Mouse (Mus musculus): ENCODE results near the gene Dis3l2. TPM values are rescaled to one million over a fixed set of nuclear protein-coding genes. Genes with fewer than 3 reads are reported as not detected.

The Dis3l2 gene
- polyA plus RNA-seq, 1 experiment from 2014 or later = 16.6 TPM

DNA sequence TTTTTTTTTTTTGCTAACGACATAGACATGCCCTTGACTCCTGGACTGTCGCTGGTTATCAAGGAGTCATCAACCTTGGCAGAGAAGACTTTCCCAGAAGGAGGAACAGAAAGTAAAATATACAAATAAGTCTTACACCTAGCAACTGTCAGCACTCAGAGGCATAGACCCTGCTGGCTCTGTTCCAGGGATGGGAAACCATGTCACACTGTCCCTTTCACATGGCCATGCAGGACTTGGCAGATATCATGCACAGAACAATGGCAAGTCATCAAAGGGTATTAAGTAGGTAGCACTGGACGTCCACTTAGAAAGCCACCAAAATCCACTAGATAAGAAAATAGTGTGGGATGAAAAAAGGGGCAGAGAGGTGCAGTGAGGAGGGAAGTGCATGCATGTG is 46.5 kb downstream of the Dis3l2 start:
- 55% methylated on average over 3 of the region's 3 CpGs for WGBS
- no peak for ATAC-seq (replicated peaks; ENCODE audit: extremely low read depth, insufficient read depth, low FRiP score)
- no peak overlapping the region for H3K4me2 ChIP-seq (ENCODE audit: low read depth, low read length)
- peaks cover 7% of the 10 kb centered on the region for H3K36me3 ChIP-seq (ENCODE audit: control insufficient read depth, insufficient read depth)
- H3K9ac ChIP-seq (ENCODE audit: low read length) = no peak overlapping the region
- no peak overlapping the region for H3K27ac ChIP-seq (ENCODE audit: low read length)
- H3K4me1 ChIP-seq (ENCODE audit: control insufficient read depth, insufficient read depth, low read length) = no peaks in the 10 kb centered on the region
- no peaks in the 10 kb centered on the region for H3K27me3 ChIP-seq (ENCODE audit: control insufficient read depth, insufficient read depth, low read length)
- H3K4me3 ChIP-seq (ENCODE audit: low read length) = no peak overlapping the region
- H3K9me3 ChIP-seq (replicated peaks; ENCODE audit: control insufficient read depth, low read length) = no peaks in the 10 kb centered on the region

DNA sequence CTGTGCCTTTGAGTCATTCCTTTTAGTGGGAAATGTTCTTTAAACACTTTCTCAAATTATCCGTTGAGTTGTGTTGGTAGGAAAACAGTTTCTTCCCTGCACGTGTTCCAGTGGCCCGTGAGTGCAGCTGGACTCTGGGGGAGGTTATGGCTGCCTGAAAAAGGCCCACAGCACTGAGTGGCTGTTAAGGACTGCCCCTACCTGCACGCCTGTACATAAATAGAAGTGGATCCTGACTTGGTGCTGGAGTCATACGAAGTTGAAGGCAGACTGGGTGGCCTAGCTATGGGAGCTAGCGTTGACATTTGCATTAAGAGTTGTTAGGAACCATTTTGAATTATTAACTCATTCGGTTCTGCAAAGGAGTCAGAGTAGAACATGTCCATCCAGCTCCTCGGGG is 49.8 kb downstream of the Dis3l2 start:
- H3K9ac ChIP-seq (ENCODE audit: low read length) = no peak overlapping the region
- no peak overlapping the region for H3K4me2 ChIP-seq (ENCODE audit: low read depth, low read length)
- H3K27me3 ChIP-seq (ENCODE audit: control insufficient read depth, insufficient read depth, low read length) = no peaks in the 10 kb centered on the region
- no peak overlapping the region for H3K4me3 ChIP-seq (ENCODE audit: low read length)
- H3K4me1 ChIP-seq (ENCODE audit: control insufficient read depth, insufficient read depth, low read length) = no peaks in the 10 kb centered on the region
- no peak overlapping the region for H3K27ac ChIP-seq (ENCODE audit: low read length)
- ATAC-seq (replicated peaks; ENCODE audit: extremely low read depth, insufficient read depth, low FRiP score) = no peak
- no peaks in the 10 kb centered on the region for H3K9me3 ChIP-seq (replicated peaks; ENCODE audit: control insufficient read depth, low read length)
- 76% methylated on average over 8 of the region's 8 CpGs for WGBS
- H3K36me3 ChIP-seq (ENCODE audit: control insufficient read depth, insufficient read depth) = no peaks in the 10 kb centered on the region

DNA sequence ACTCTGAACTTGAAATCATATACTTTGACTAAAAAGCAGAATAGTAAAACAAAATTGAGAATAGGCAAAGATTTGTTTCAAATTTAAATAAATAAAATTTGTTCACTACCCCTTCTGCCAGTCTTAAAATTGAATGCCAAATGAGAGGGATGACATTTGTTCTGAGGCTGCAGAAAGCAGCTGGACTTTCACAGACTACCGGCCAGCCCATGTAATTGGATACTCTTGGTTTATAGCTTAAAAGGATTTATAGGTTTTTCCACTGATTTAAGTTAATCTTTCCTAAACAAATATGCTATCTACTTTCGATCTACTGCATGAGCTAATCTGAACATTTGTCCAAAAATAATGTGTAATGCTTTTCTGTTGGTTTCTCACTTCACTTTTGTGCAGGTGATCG is 50.7 kb downstream of the Dis3l2 start:
- no peaks in the 10 kb centered on the region for H3K9me3 ChIP-seq (replicated peaks; ENCODE audit: control insufficient read depth, low read length)
- H3K4me3 ChIP-seq (ENCODE audit: low read length) = no peak overlapping the region
- no peaks in the 10 kb centered on the region for H3K27me3 ChIP-seq (ENCODE audit: control insufficient read depth, insufficient read depth, low read length)
- no peak for ATAC-seq (replicated peaks; ENCODE audit: extremely low read depth, insufficient read depth, low FRiP score)
- no peaks in the 10 kb centered on the region for H3K36me3 ChIP-seq (ENCODE audit: control insufficient read depth, insufficient read depth)
- no peaks in the 10 kb centered on the region for H3K4me1 ChIP-seq (ENCODE audit: control insufficient read depth, insufficient read depth, low read length)
- 84% methylated on average over 3 of the region's 3 CpGs for WGBS
- no peak overlapping the region for H3K4me2 ChIP-seq (ENCODE audit: low read depth, low read length)
- no peak overlapping the region for H3K27ac ChIP-seq (ENCODE audit: low read length)
- H3K9ac ChIP-seq (ENCODE audit: low read length) = no peak overlapping the region

DNA sequence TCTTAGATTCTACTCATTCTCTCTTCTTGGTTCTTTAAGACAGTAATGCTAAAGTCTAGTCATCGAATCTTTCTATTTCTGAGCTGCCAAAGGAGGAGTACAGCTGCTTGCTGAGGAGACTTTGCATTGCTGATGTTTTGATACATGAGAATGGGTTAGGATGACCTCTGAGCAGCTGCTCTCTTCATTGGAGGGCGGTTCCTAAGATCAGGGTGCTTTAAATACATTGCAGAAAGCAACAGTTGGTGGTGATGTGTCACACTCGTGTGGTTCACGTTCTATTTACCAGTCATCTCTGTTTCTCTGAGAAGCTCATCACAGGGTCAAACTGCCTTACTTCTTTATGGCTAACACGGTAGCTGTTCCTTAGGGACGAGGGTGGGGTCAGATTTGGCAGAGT is 54.5 kb downstream of the Dis3l2 start:
- Histone ChIP-seq H3K9me3 (replicated peaks; ENCODE audit: control insufficient read depth, low read length) (no peaks in the 10 kb centered on the region), H3K4me2 (ENCODE audit: low read depth, low read length) (no peak overlapping the region), H3K36me3 (ENCODE audit: control insufficient read depth, insufficient read depth) (no peaks in the 10 kb centered on the region; the same call in 1 of the 2 replicates), H3K9ac (ENCODE audit: low read length) (no peak overlapping the region), H3K27me3 (ENCODE audit: control insufficient read depth, insufficient read depth, low read length) (no peaks in the 10 kb centered on the region), H3K4me1 (ENCODE audit: control insufficient read depth, insufficient read depth, low read length) (no peaks in the 10 kb centered on the region), H3K27ac (ENCODE audit: low read length) (no peak overlapping the region), H3K4me3 (ENCODE audit: low read length) (no peak overlapping the region)
- no peak for ATAC-seq (replicated peaks; ENCODE audit: extremely low read depth, insufficient read depth, low FRiP score)
- 72% methylated on average over 6 of the region's 6 CpGs for WGBS

DNA sequence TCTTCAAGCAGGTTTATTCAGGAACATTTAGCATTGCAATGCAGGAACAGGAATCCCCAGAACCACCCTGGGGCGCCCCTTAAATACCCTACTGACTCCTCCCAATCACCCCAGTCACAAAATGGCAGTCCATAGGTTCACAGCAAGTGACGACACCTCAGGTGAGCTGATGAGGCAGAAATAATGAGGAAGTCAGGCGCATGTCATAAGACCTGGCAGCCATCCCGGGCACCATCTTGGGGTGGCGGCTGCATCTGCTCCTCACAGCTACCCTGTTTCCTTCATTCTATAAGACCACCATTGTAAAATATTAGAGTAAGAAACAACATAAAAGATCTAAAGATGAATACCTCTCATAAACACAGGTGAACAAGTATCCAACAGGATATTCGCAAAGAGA is 58.6 kb downstream of the Dis3l2 start:
- Histone ChIP-seq H3K4me1 (ENCODE audit: control insufficient read depth, insufficient read depth, low read length) (no peaks in the 10 kb centered on the region), H3K4me3 (ENCODE audit: low read length) (no peak overlapping the region), H3K27me3 (ENCODE audit: control insufficient read depth, insufficient read depth, low read length) (no peaks in the 10 kb centered on the region), H3K4me2 (ENCODE audit: low read depth, low read length) (no peak overlapping the region), H3K36me3 (ENCODE audit: control insufficient read depth, insufficient read depth) (no peaks in the 10 kb centered on the region; the same call in 1 of the 2 replicates), H3K9me3 (replicated peaks; ENCODE audit: control insufficient read depth, low read length) (no peaks in the 10 kb centered on the region), H3K9ac (ENCODE audit: low read length) (no peak overlapping the region), H3K27ac (ENCODE audit: low read length) (no peak overlapping the region)
- no peak for ATAC-seq (replicated peaks; ENCODE audit: extremely low read depth, insufficient read depth, low FRiP score)
- WGBS = 93% methylated on average over 6 of the region's 6 CpGs

DNA sequence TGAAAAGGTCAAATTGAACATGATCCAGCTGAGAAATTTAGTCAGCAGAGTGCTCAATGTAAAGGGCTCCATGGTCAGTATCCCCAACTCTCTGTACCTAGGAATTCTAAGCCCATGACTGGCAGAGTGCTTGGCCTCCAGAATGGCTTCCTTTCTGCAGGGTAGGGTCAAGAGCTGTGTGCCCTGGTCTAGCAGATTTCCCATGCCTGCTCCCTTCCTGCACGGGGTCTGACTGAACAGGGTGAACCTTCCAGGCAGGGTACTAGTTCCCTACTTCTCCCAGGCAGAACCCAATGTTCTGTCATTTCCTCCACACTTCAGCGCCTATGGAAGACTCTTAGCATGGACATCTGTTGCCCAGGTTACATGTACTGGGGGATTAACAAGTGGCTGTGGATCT is 97.6 kb downstream of the Dis3l2 start:
- Histone ChIP-seq H3K9me3 (replicated peaks; ENCODE audit: control insufficient read depth, low read length) (no peaks in the 10 kb centered on the region), H3K4me2 (ENCODE audit: low read depth, low read length) (no peak overlapping the region), H3K27ac (ENCODE audit: low read length) (no peak overlapping the region), H3K4me1 (ENCODE audit: control insufficient read depth, insufficient read depth, low read length) (no peaks in the 10 kb centered on the region), H3K27me3 (ENCODE audit: control insufficient read depth, insufficient read depth, low read length) (no peaks in the 10 kb centered on the region), H3K4me3 (ENCODE audit: low read length) (no peak overlapping the region), H3K36me3 (ENCODE audit: control insufficient read depth, insufficient read depth) (no peaks in the 10 kb centered on the region), H3K9ac (ENCODE audit: low read length) (no peak overlapping the region)
- 96% methylated on average over 2 of the region's 2 CpGs for WGBS
- no peak for ATAC-seq (replicated peaks; ENCODE audit: extremely low read depth, insufficient read depth, low FRiP score)

DNA sequence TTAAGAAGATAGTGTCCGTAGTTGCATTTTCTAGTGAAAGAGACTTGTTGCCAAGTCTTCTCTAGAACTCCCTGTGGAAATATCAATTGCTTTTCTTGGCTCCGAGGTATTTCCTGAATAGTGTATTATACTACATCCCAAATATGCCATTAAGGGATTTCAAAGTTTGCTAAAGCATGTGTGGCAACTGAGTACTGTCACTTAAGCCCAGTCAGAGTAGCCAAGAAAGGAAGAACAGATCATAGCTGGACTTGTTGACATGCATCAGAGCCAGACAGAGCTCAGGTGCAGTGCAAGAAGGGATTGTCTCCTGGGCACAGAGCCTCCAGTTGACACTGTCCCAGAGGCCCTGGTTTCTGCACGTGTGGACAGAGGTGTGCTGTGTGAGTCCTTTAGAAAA is 108.1 kb downstream of the Dis3l2 start:
- ATAC-seq (replicated peaks; ENCODE audit: extremely low read depth, insufficient read depth, low FRiP score) = no peak
- Histone ChIP-seq H3K9ac (ENCODE audit: low read length) (no peak overlapping the region), H3K27me3 (ENCODE audit: control insufficient read depth, insufficient read depth, low read length) (no peaks in the 10 kb centered on the region), H3K4me3 (ENCODE audit: low read length) (no peak overlapping the region), H3K4me2 (ENCODE audit: low read depth, low read length) (no peak overlapping the region), H3K27ac (ENCODE audit: low read length) (no peak overlapping the region), H3K36me3 (ENCODE audit: control insufficient read depth, insufficient read depth) (no peaks in the 10 kb centered on the region), H3K4me1 (ENCODE audit: control insufficient read depth, insufficient read depth, low read length) (no peaks in the 10 kb centered on the region), H3K9me3 (replicated peaks; ENCODE audit: control insufficient read depth, low read length) (no peaks in the 10 kb centered on the region)
- 50% methylated on average over 3 of the region's 3 CpGs for WGBS

DNA sequence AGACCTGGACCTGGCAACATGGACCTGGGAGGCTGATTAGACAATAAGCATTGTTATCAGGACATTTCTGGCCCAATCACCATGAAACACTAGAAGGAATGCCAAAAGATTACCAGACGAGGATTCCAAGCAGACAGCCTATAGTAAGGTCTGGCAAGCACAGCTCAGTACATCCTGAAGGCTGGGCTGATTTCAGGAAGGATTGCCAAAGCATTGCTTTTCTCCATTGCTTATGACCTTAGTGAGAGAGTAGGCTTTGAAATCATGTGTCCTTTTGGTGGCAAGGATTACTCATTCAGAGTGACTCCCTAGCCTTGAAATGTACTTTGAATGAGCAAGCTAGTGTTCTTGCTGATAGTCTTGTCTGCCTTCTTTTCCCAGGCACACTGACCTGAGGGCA is 118.7 kb downstream of the Dis3l2 start:
- no peak overlapping the region for H3K4me3 ChIP-seq (ENCODE audit: low read length)
- no peaks in the 10 kb centered on the region; the same call in 1 of the 2 replicates for H3K36me3 ChIP-seq (ENCODE audit: control insufficient read depth, insufficient read depth)
- H3K4me2 ChIP-seq (ENCODE audit: low read depth, low read length) = no peak overlapping the region
- H3K27ac ChIP-seq (ENCODE audit: low read length) = no peak overlapping the region
- ATAC-seq (replicated peaks; ENCODE audit: extremely low read depth, insufficient read depth, low FRiP score) = no peak
- 16% methylated on average over 1 of the region's 1 CpGs for WGBS
- H3K4me1 ChIP-seq (ENCODE audit: control insufficient read depth, insufficient read depth, low read length) = no peaks in the 10 kb centered on the region
- H3K9ac ChIP-seq (ENCODE audit: low read length) = no peak overlapping the region
- no peaks in the 10 kb centered on the region for H3K27me3 ChIP-seq (ENCODE audit: control insufficient read depth, insufficient read depth, low read length)
- no peaks in the 10 kb centered on the region for H3K9me3 ChIP-seq (replicated peaks; ENCODE audit: control insufficient read depth, low read length)

DNA sequence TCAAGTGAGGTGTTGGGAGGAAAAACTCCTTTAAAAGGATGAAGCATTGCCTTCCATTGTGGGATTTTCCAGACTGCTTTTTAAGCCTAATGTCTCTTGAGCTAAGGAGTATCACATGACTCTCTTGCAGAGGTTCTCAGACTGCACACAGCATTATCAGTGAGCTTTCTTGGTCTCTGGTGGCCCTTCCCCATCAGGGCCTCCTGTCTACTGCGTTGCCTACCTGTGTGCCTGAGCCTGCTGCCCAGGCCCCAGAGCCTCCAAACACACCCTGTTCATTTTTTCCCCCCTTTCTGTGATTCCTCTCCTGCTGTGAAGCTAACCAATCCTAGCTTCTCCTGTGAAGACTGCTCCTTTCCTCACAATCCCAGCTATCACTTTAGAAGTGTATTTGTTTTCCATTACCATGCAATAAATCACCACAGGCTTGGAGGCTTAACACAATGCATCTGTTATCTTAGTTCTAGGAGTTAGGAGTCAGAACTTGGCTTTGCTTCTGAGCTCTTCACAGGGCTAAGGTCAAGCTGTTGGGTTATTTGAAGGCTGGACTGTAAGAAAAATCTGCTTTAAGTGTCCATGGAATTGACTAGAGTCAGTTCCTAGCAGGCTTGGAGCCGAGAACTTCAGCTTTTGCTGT is 130.9 kb downstream of the Dis3l2 start:
- no peak for ATAC-seq (replicated peaks; ENCODE audit: extremely low read depth, insufficient read depth, low FRiP score)
- H3K36me3 ChIP-seq (ENCODE audit: control insufficient read depth, insufficient read depth) = no peaks in the 10 kb centered on the region
- H3K4me3 ChIP-seq (ENCODE audit: low read length) = no peak overlapping the region
- H3K4me2 ChIP-seq (ENCODE audit: low read depth, low read length) = no peak overlapping the region
- H3K9ac ChIP-seq (ENCODE audit: low read length) = no peak overlapping the region
- 58% methylated on average over 2 of the region's 2 CpGs for WGBS
- peaks cover 10% of the 10 kb centered on the region for H3K4me1 ChIP-seq (ENCODE audit: control insufficient read depth, insufficient read depth, low read length)
- H3K27me3 ChIP-seq (ENCODE audit: control insufficient read depth, insufficient read depth, low read length) = no peaks in the 10 kb centered on the region
- no peak overlapping the region for H3K27ac ChIP-seq (ENCODE audit: low read length)
- no peaks in the 10 kb centered on the region for H3K9me3 ChIP-seq (replicated peaks; ENCODE audit: control insufficient read depth, low read length)

Data from heart, embryonic 16.5 days (tissue).